Mouse (Mus musculus) liver, embryonic 16.5 days (tissue): ENCODE data around the gene Rsad1. TPM values are rescaled to one million over a fixed set of nuclear protein-coding genes. Genes with fewer than 3 reads are reported as not detected.

ENCODE experiments used
- ATAC-seq: fragments of 200-750 bp; cut with Nextera tagmentation; 2 replicates; pipeline ENCODE4 v1.8.0; 2017; ENCODE audit warnings: low read depth, mild to moderate bottlenecking, moderate number of reproducible peaks, moderate library complexity
- H3K27ac ChIP-seq: fragments of 300-500 bp; sonication (generic); 2 replicates; pipeline ENCODE4 v1.5.1; 2014; ENCODE audit warnings: mild to moderate bottlenecking, low read length
- H3K27me3 ChIP-seq: fragments of 300-500 bp; sonication (generic); 2 replicates; pipeline ENCODE4 v1.6.1; 2014; ENCODE audit warnings: low read depth, low read length, mixed read lengths; ENCODE audit not compliant: control insufficient read depth, insufficient read depth
- H3K36me3 ChIP-seq: fragments of 300-500 bp; sonication (generic); 2 replicates; pipeline ENCODE4 v1.6.1; 2014; ENCODE audit warnings: mild to moderate bottlenecking; ENCODE audit not compliant: control insufficient read depth, insufficient read depth
- H3K4me1 ChIP-seq: fragments of 300-500 bp; sonication (generic); 2 replicates; pipeline ENCODE4 v1.6.1; 2014; ENCODE audit warnings: low read depth, low read length, mixed read lengths; ENCODE audit not compliant: control insufficient read depth
- H3K4me2 ChIP-seq: fragments of 300-500 bp; sonication (generic); 2 replicates; pipeline ENCODE4 v1.6.1; 2014; ENCODE audit warnings: low read depth, low read length, mixed read lengths
- H3K4me3 ChIP-seq: fragments of 300-500 bp; sonication (generic); 2 replicates; pipeline ENCODE4 v1.5.1; 2014; ENCODE audit warnings: low read depth, mild to moderate bottlenecking, low read length
- H3K9ac ChIP-seq: fragments of 300-500 bp; sonication (generic); 2 replicates; pipeline ENCODE4 v1.6.1; 2014; ENCODE audit warnings: low read depth, low read length
- H3K9me3 ChIP-seq: fragments of 300-500 bp; sonication (generic); replicated peaks from 2 replicates; pipeline ENCODE4 v1.6.1; 2016; ENCODE audit warnings: low read length; ENCODE audit not compliant: control insufficient read depth
- WGBS: fragments of 180-500 bp; shearing (Covaris S2); extraction: QIAGEN DNeasy Blood & Tissue Kit; methylation state at CpG from one replicate; pipeline ENCODE4 v1.1.7; 2014; ENCODE audit not compliant: insufficient replicate concordance; 5-methylcytosine and 5-hydroxymethylcytosine counted together
- polyA plus RNA-seq: library from polyadenylated mRNA; unstranded; fragments of >200 nt; fragmentation: Nextera tagmentation; extraction: Ambion mirVana; gene quantifications from 2 replicates; pipeline ENCODE4 v1.2.1, GENCODE M21; 2015

Rsad1 gene
- polyA plus RNA-seq, 1 experiment from 2014 or later = 1.0 TPM

DNA sequence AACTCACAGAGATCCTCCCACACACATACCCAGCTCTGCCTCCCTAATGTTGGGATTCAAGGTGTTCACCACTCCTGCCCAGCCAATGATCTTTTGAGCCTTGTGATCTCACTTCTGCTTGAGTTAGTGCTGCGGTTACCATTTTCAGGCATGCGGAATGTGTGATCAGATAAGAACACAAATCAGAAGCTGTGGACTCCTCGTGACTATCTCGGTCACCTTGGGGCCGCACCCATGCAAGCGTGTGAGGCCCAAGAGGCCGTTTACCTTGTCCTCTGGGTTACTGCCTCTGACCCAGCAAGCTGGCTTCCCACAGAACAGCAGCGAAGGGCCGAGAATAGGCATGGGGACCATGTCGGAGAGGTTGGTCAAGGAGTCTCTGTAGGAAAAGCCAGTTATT, 40.1 kb downstream of the Rsad1 start:
- ATAC-seq = no peak
- WGBS = 65% methylated on average over 10 of the region's 10 CpGs
- Histone ChIP-seq H3K4me2 (no peak overlapping the region), H3K9me3 (no peaks in the 10 kb centered on the region), H3K27me3 (peaks cover 3% of the 10 kb centered on the region; the same call in 1 of the 2 replicates), H3K9ac (no peak overlapping the region), H3K4me1 (no peaks in the 10 kb centered on the region), H3K27ac (no peak overlapping the region), H3K4me3 (no peak overlapping the region), H3K36me3 (no peaks in the 10 kb centered on the region)

DNA sequence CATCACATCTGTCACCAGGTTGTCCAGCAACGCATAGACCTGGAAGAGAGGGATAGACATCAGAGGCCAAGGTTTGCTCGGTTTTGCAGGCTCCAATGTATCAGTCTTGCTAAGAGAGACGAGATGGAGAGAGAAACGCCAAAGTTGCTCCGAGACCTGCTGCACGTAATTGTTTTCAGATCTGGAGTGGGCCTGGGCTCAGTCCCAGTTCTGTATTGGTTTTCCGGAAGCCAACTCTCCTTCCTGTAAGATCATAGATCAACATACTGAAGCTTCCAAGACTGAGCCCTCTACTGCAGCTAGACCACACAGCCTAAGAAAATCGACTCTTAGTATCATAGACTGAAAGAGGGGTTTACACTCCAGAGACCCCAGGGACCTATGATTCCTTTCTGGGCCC, 47.6 kb downstream of the Rsad1 start:
- H3K4me2 ChIP-seq = no peak overlapping the region
- no peaks in the 10 kb centered on the region for H3K4me1 ChIP-seq
- no peak overlapping the region for H3K27ac ChIP-seq
- WGBS = 59% methylated on average over 8 of the region's 8 CpGs
- H3K9ac ChIP-seq = no peak overlapping the region
- H3K36me3 ChIP-seq = no peaks in the 10 kb centered on the region
- ATAC-seq = no peak
- peaks cover 36% of the 10 kb centered on the region for H3K27me3 ChIP-seq
- no peak overlapping the region for H3K4me3 ChIP-seq
- no peaks in the 10 kb centered on the region for H3K9me3 ChIP-seq

DNA sequence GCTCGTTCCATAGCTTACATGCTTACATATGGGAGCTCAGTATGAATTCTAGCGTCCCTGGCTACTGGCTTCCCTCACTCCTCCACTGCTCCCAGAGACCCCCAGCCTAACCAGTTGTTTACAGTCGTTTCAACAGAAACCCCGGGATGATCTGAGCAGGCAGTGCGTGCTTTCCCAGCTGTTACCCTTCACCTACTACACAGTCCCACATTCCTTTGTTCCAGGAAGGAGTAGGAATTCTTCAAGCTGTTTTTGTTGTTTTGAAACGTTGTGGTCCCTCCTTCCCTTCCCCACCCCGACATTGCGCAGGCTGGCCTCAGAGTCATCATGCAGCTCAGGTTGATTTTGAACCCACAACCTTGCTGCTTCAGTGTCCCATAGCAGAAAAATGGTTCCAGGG, 48.7 kb downstream of the Rsad1 start:
- no peaks in the 10 kb centered on the region for H3K9me3 ChIP-seq
- no peak for ATAC-seq
- H3K27me3 ChIP-seq = peaks cover 36% of the 10 kb centered on the region
- H3K36me3 ChIP-seq = no peaks in the 10 kb centered on the region
- H3K9ac ChIP-seq = no peak overlapping the region
- no peaks in the 10 kb centered on the region for H3K4me1 ChIP-seq
- no peak overlapping the region for H3K4me3 ChIP-seq
- H3K27ac ChIP-seq = no peak overlapping the region
- 21% methylated on average over 8 of the region's 8 CpGs for WGBS
- H3K4me2 ChIP-seq = no peak overlapping the region

DNA sequence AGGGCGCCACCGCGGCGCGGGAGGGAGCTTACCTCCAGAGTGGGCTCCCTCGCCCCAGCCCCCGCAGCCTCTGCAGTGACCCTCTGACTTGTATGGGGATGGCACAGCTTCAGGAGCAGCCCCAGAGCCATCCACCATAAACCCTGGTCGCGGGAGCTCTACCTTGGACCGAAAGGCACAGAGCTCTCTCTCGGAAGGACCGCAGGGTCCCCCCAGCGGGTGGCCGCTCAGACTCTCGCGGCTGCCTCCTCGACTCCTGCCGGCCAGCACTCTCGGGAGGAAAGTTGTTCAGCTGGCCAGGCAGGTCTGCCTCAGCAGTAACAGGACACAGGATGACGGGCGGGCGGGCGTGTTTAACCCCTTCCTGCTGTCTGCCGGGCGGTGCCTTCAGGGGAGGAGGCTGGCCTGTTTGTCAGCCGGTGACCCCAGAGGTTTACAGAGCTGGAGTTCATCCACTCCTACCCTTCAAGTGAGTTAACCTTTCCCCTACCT, 49.3 kb downstream of the Rsad1 start, which contains the start of gene Epn3:
Epn3 (minus strand) TSS at position 314 of the 492 bp plus-strand sequence.
- H3K4me2 ChIP-seq = peak within 1 kb of the TSS; percentile 32
- H3K27ac ChIP-seq = no peak within 1 kb of the TSS
- 0 out of 2 replicates have a peak within 1 kb of the TSS, but pooled peaks have one; percentile 8 for H3K4me3 ChIP-seq
- ATAC-seq = no peak
- no peak within 1 kb of the TSS for H3K9ac ChIP-seq
- H3K4me1 ChIP-seq = no peaks in the 10 kb centered on the region
- H3K9me3 ChIP-seq = no peaks in the 10 kb centered on the region
- no peaks in the 10 kb centered on the region for H3K36me3 ChIP-seq
- peaks cover 36% of the 10 kb centered on the region for H3K27me3 ChIP-seq
- 2% methylated on average over 25 of the region's 26 CpGs for WGBS

DNA sequence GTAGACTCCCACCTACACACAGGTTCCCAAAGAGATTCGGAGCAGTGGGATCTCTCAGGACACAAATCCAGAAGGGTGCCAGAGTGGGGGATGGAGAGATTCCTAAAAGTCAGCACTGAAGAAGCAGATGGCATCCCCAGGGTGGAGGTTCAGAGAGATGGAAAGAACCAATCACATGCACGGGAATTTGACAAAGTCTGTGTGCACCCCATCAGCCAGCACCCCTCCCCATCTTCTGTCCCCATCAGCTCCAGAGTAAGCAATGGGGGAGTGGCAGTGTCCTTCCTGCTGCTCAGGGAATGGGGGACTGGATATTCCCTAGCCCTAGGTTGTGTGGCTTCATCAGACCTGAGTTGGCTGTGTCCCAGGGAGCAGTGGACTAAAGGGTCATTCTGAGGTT, 50.0 kb downstream of the Rsad1 start:
- H3K27ac ChIP-seq = no peak overlapping the region
- H3K9ac ChIP-seq = no peak overlapping the region
- no peak overlapping the region for H3K4me3 ChIP-seq
- H3K36me3 ChIP-seq = no peaks in the 10 kb centered on the region
- H3K4me2 ChIP-seq = no peak overlapping the region
- H3K4me1 ChIP-seq = no peaks in the 10 kb centered on the region
- no peaks in the 10 kb centered on the region for H3K9me3 ChIP-seq
- H3K27me3 ChIP-seq = peaks cover 36% of the 10 kb centered on the region
- WGBS = 10% methylated on average over 2 of the region's 2 CpGs
- ATAC-seq = no peak

DNA sequence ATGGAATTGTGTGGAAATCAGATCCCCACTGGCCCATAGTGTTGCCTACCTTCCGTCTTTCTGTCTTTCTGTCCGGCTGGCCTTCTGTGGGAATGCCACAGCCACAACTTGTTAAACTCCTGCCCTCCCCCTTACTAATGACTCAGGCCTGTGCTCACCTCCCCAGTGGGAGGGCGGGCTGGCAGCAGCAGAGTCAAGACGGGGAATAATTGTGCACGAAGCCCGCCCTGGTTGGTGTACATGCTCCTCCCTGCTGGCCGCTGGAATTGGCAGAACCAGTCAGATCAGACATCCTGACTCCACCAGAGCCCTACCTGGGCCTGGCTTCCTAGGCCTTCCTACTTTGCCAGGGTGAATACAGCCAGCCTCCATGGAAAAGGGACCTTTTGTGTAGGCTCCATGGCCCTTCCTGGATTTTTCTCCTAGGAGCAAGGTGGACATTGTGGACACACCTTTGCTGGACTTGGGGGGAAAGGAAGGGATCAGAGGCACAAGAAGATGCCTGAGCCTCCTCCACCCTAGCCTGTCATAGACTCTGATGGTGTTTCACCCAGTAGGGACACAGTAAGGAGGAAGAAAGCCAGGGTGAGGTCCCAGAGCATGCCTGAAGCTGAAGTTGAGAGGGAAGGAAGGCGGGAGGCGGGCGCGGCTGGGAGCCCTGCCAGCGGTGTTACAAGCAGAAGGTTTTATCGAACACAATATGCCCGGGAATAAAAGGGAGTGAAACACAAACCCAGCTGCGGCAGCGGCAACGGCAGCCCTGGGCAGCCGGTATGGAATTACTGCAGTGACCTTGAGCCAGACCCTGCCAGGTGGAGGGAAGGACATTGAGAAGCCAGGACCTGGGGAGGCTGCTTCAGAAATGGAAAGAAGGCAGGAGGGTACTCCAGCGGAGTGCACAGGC, 50.7 kb downstream of the Rsad1 start:
- Histone ChIP-seq H3K9ac (no peak overlapping the region), H3K4me2 (no peak overlapping the region), H3K27ac (no peak overlapping the region), H3K36me3 (no peaks in the 10 kb centered on the region), H3K4me3 (no peak overlapping the region), H3K9me3 (no peaks in the 10 kb centered on the region), H3K4me1 (no peaks in the 10 kb centered on the region), H3K27me3 (peaks cover 36% of the 10 kb centered on the region)
- 29% methylated on average over 19 of the region's 19 CpGs for WGBS
- no peak for ATAC-seq

DNA sequence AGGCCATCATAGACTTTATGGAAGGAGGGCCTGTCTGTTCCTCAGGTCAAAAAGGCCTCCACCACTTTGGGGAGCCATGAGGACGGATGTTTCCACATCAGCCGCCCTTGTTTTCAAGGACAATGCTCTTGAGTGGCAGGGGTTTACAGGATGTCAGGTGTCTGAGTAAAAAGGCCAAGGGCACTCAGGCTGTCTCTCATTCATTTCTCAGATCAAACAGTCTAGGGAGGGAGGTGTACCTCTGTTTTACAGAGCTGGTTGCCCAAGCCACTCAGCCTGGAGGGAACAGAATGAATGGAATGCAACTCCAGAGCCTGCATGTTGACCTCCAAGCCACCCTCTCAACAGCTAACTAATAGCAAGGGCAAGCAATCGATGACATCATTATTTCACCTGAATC, 53.6 kb downstream of the Rsad1 start:
- Histone ChIP-seq H3K9me3 (no peaks in the 10 kb centered on the region), H3K4me1 (no peaks in the 10 kb centered on the region), H3K36me3 (no peaks in the 10 kb centered on the region), H3K27ac (no peak overlapping the region), H3K9ac (no peak overlapping the region), H3K4me3 (no peak overlapping the region), H3K4me2 (no peak overlapping the region), H3K27me3 (peaks cover 47% of the 10 kb centered on the region)
- ATAC-seq = no peak
- 61% methylated on average over 3 of the region's 3 CpGs for WGBS

DNA sequence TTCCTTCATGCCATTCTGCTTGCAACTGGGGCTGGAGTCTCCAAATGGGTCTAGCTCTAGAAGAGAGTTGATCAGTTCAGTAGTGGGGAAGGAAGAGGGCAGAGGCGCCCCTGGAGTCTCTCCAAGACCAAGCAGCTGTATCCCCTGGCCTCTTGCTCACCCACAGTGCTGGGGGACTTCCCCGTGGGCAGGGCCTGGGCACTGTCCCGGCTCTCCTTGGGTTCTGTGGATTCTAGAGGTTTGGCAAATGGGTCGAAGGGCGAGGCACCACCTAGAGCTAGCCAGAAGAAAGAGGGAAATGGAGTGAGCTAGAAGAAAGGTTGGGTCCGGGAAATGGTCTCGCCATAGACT, 57.3 kb downstream of the Rsad1 start:
- no peak overlapping the region for H3K4me2 ChIP-seq

DNA sequence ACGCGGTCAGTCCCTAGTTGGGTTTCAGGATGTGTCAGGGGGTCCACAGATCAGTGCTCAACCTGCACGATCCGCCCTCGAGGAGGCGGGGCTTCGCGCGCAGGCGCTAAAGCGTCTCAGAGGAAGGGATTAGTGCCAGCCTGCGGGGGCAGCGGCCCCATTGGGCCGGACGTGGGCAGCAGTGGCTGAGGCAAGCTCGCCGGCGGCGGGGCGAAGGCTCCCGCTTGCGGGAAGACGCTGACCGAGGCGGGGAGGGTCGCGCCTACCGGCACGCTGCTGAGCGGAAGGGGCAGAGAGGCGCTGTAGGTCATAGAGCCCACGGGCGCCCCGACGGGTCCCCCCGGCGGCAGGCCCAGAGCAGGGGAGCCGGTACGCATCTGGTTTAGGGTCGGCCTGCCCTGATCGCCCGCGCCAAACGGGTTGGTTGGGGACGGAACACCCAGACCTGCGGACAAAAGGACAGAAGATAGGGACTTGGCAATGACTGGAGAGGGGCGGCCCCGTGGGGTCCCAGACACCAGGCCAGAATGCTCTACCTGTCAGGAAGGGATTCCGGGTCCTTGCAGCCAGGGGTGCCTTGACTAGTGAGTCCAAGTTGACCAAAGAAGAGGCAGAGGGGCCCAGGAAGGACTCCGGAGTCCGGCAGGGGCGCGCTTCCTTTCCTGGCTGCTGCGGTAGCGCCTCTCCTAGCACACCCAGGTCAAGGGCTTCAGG, 57.9 kb downstream of the Rsad1 start:
- 4% methylated on average over 55 of the region's 55 CpGs for WGBS
- ATAC-seq = no peak
- H3K4me1 ChIP-seq = no peaks in the 10 kb centered on the region

More for the DNA sequence above, 57.3 kb downstream of the Rsad1 start:
- H3K9me3 ChIP-seq = no peaks in the 10 kb centered on the region
- H3K27me3 ChIP-seq = peaks cover 34% of the 10 kb centered on the region
- no peak overlapping the region for H3K27ac ChIP-seq
- 27% methylated on average over 7 of the region's 7 CpGs for WGBS
- no peaks in the 10 kb centered on the region for H3K36me3 ChIP-seq
- no peak overlapping the region for H3K9ac ChIP-seq
- H3K4me1 ChIP-seq = no peaks in the 10 kb centered on the region
- ATAC-seq = no peak
- H3K4me3 ChIP-seq = no peak overlapping the region

More for the DNA sequence above, 57.9 kb downstream of the Rsad1 start:
- peak overlapping the region; percentile 44 for H3K4me3 ChIP-seq
- H3K27me3 ChIP-seq = peaks cover 37% of the 10 kb centered on the region
- H3K4me2 ChIP-seq = peak overlapping the region; percentile 58
- H3K9ac ChIP-seq = no peak overlapping the region
- H3K27ac ChIP-seq = no peak overlapping the region
- no peaks in the 10 kb centered on the region for H3K9me3 ChIP-seq
- no peaks in the 10 kb centered on the region for H3K36me3 ChIP-seq
